Comparison of ENCODE assay signal across 8 mouse cellular contexts in genomic region chr14:12112548-12113011, GRCm38 (mm10).
DNase-seq lines count a peak whose midpoint lies in the region.

No protein-coding gene starts in this region.

- peak; percentile 11 to 55 for DNase-seq in left cerebral cortex, postnatal 10 days (ENCODE audit: extremely low spot score in 1 of 2, low spot score in 2 of 2)
- no peak for DNase-seq in left cerebral cortex, adult 8-10 months (ENCODE audit: low spot score in 2 of 2)
- DNase-seq in adrenal gland, postnatal 36 days, result peak; percentile 51 to 72
- peak; percentile 82 for DNase-seq in kidney, adult 18-20 months
- peak; percentile 58 for DNase-seq in lung, postnatal 14 days
- no peak for DNase-seq in right cerebral cortex, postnatal 36 days (ENCODE audit: low spot score in 2 of 2)
- DNase-seq in thymus, postnatal 4 days, result no peak
- no peak for DNase-seq in urinary bladder, adult 2 months (ENCODE audit: low spot score)

- intact Hi-C loops in left cerebral cortex, postnatal 10 days (cut with DNase I), result no loop called here

Comparison
In these comparisons a context has a peak if more than half of its experiments do, and no peak if none do; other contexts are left out.
1. DNase-seq: peak in left cerebral cortex, postnatal 10 days (2 of 2), adrenal gland, postnatal 36 days (2 of 2), kidney, adult 18-20 months (single experiment) and lung, postnatal 14 days (single experiment); none in left cerebral cortex, adult 8-10 months (0 of 2), right cerebral cortex, postnatal 36 days (0 of 2), thymus, postnatal 4 days (single experiment) and urinary bladder, adult 2 months (single experiment).